Mouse (Mus musculus): ENCODE results near the gene Atg10.

- TF ChIP-seq CTCF (IDR thresholded peaks at IDR 0.05; ENCODE audit: borderline replicate concordance, insufficient read depth, low read depth, low read length): no peak
- TF ChIP-seq POLR2A (IDR thresholded peaks at IDR 0.05; ENCODE audit: borderline replicate concordance, insufficient read depth, low read length): no peak
Measured at GRCm38 (mm10) chr13:91048171-91048570, 175.6 kb downstream of the Atg10 start.

Measured in cerebellum, adult 2 months (tissue).